Mouse (Mus musculus) bone marrow, adult 2 months (tissue): ENCODE results near the gene Ttf2.

ENCODE experiments used
- CTCF ChIP-seq: fragments of 200-500 bp; IDR thresholded peaks from 2 replicates; pipeline ENCODE4 v1.5.1; 2011; ENCODE audit warnings: low read length, control low read depth; ENCODE audit not compliant: control insufficient read depth, insufficient read depth
- POLR2A ChIP-seq: fragments of 200-500 bp; IDR thresholded peaks from 2 replicates; pipeline ENCODE4 v1.6.1; 2011; ENCODE audit warnings: low read depth, mild to moderate bottlenecking, control low read depth, low read length, borderline replicate concordance; ENCODE audit not compliant: control insufficient read depth

DNA sequence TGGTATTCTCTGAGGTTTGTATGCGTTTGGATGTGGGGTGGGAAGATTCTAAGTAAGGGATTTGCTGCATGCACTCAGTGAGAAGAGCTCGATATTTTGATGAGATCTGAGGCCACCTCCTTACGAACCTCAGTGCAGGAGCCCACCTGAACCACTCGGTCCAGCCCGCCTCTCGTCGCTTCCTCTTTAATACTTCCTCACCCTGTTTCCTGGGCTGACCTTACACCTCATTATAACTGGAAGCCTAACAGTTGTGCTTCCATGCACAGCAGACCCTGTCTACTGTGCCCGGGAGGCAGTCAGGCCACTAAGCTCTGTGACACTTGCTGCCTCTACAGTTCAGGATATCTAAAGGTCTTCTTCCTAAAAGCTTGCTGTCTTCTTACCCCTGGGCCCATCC lies 9.8 kb upstream of the Ttf2 start:
- TF ChIP-seq CTCF (no peak), POLR2A (no peak)
